Mouse (Mus musculus): ENCODE measurements around the gene Nckipsd. TPM values are rescaled to one million over a fixed set of nuclear protein-coding genes. Genes with fewer than 3 reads are reported as not detected.

Gene Nckipsd
- polyA plus RNA-seq, 1 experiment, result 25.6 TPM

GRCm38 (mm10) chr9:108783548-108784463 lies 24.4 kb upstream of the Nckipsd start, which contains the start of gene Ip6k2:
Gene Ip6k2 (plus strand): TSS chr9:108783796.
- peaks cover 14% of the 10 kb centered on the region for H3K4me1 ChIP-seq (ENCODE audit: control insufficient read depth, insufficient read depth, low read length)
- H3K4me3 ChIP-seq (ENCODE audit: insufficient read depth, low read length), result peak within 1 kb of the TSS; percentile 97
- TF ChIP-seq CTCF (IDR thresholded peaks at IDR 0.05; ENCODE audit: low read depth, low read length) (no peak), POLR2A (IDR thresholded peaks at IDR 0.05; ENCODE audit: borderline replicate concordance, low read depth, low read length) (no peak)
- H3K27ac ChIP-seq (ENCODE audit: insufficient read depth, low read depth, low read length), result no peak within 1 kb of the TSS

DNA sequence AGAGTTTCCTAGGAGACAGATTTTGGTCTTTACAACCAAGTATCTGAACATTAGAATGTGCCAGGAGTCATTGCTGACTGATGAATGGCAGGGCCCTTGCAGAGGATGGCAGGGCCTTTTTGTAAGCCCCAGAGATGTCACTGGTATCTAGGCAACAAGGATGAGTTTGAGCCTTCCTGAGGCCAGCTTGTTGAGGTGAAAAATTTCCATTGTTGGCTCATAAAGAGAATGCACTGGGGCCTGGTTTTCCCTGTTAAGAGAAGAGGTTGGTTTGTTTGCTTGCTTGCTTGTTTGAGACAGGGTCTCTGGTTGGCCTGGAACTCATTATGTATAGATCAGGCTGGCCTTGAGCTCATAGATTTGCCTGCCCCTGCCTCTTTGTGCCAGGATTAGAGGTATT lies 22.8 kb upstream of the Nckipsd start:
- Histone ChIP-seq H3K27ac (ENCODE audit: insufficient read depth, low read depth, low read length) (no peak overlapping the region), H3K4me3 (ENCODE audit: insufficient read depth, low read length) (no peak overlapping the region), H3K4me1 (ENCODE audit: control insufficient read depth, insufficient read depth, low read length) (peaks cover 14% of the 10 kb centered on the region)
- TF ChIP-seq CTCF (IDR thresholded peaks at IDR 0.05; ENCODE audit: low read depth, low read length), result no peak
- no peak for TF ChIP-seq POLR2A (IDR thresholded peaks at IDR 0.05; ENCODE audit: borderline replicate concordance, low read depth, low read length)

GRCm38 (mm10) chr9:108786494-108786893 lies 21.7 kb upstream of the Nckipsd start:
- Histone ChIP-seq H3K4me1 (ENCODE audit: control insufficient read depth, insufficient read depth, low read length) (peaks cover 14% of the 10 kb centered on the region), H3K4me3 (ENCODE audit: insufficient read depth, low read length) (no peak overlapping the region), H3K27ac (ENCODE audit: insufficient read depth, low read depth, low read length) (no peak overlapping the region)
- TF ChIP-seq CTCF (IDR thresholded peaks at IDR 0.05; ENCODE audit: low read depth, low read length), result no peak
- TF ChIP-seq POLR2A (IDR thresholded peaks at IDR 0.05; ENCODE audit: borderline replicate concordance, low read depth, low read length), result no peak

DNA sequence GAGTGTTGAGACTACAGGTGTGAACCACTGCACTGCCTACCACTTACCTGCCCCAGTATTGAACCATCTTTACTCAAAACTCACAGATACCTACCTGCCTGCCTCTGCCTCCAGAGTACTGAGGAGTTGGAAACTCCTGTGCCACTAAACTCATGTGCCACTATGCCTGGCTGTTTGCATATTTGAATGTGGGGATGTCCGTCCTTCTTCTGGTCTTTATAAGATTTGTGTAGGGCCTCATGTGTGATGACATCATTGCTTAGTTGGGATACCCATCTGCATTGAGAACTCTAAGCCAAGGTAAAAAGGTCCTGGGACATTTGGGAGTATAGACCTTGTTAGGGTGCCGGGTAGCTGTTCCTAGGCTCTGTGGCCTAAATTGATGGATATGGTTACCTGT lies 21.1 kb upstream of the Nckipsd start:
- H3K27ac ChIP-seq (ENCODE audit: insufficient read depth, low read depth, low read length), result no peak overlapping the region
- no peak for TF ChIP-seq CTCF (IDR thresholded peaks at IDR 0.05; ENCODE audit: low read depth, low read length)
- TF ChIP-seq POLR2A (IDR thresholded peaks at IDR 0.05; ENCODE audit: borderline replicate concordance, low read depth, low read length), result no peak
- peaks cover 14% of the 10 kb centered on the region for H3K4me1 ChIP-seq (ENCODE audit: control insufficient read depth, insufficient read depth, low read length)
- H3K4me3 ChIP-seq (ENCODE audit: insufficient read depth, low read length), result no peak overlapping the region

DNA sequence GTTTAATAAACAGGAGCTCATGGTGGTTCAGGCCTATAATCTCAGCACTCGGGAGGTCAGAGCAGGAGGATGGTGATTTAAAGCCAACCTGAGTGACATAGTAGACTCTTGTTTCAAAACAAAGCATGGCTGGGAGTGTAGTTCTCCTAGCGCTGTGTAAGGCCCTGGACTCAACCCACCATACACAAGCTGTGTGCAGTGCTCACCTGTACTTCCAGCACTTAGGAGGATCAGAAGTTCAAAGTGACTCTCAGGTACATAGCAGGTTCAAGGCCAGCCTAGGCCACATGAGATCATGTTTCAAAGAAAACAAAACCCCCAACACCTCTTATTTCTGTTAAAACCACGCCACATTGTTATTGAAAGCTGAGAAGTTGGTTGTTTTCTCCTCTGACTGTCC lies 19.5 kb upstream of the Nckipsd start:
- Histone ChIP-seq H3K4me3 (ENCODE audit: insufficient read depth, low read length) (no peak overlapping the region), H3K4me1 (ENCODE audit: control insufficient read depth, insufficient read depth, low read length) (peaks cover 20% of the 10 kb centered on the region), H3K27ac (ENCODE audit: insufficient read depth, low read depth, low read length) (no peak overlapping the region)
- TF ChIP-seq POLR2A (IDR thresholded peaks at IDR 0.05; ENCODE audit: borderline replicate concordance, low read depth, low read length), result no peak
- TF ChIP-seq CTCF (IDR thresholded peaks at IDR 0.05; ENCODE audit: low read depth, low read length), result no peak

DNA sequence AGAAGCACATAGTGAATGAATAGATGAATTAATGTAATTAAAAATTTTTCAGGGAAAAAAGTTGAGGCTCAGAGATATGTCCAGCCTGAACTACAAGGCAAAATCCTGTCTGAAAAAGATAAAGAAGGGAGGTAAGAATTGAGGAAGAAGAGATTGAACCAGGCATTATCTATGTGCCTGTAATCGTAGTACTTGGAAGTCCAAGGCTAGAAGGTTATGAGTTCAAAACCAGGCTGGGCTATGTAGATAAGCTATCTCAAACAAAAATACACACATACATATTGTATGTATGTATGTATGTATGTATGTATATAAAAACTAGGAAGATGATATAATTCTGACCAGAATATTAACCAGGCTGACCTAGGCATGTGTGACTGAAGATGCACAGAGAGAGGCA lies 15.9 kb upstream of the Nckipsd start:
- TF ChIP-seq CTCF (IDR thresholded peaks at IDR 0.05; ENCODE audit: low read depth, low read length) (no peak), POLR2A (IDR thresholded peaks at IDR 0.05; ENCODE audit: borderline replicate concordance, low read depth, low read length) (no peak)
- H3K4me1 ChIP-seq (ENCODE audit: control insufficient read depth, insufficient read depth, low read length), result peaks cover 14% of the 10 kb centered on the region
- H3K4me3 ChIP-seq (ENCODE audit: insufficient read depth, low read length), result no peak overlapping the region
- H3K27ac ChIP-seq (ENCODE audit: insufficient read depth, low read depth, low read length), result no peak overlapping the region

GRCm38 (mm10) chr9:108792730-108793129 lies 15.4 kb upstream of the Nckipsd start:
- Histone ChIP-seq H3K27ac (ENCODE audit: insufficient read depth, low read depth, low read length) (no peak overlapping the region), H3K4me3 (ENCODE audit: insufficient read depth, low read length) (no peak overlapping the region), H3K4me1 (ENCODE audit: control insufficient read depth, insufficient read depth, low read length) (peaks cover 14% of the 10 kb centered on the region)
- TF ChIP-seq CTCF (IDR thresholded peaks at IDR 0.05; ENCODE audit: low read depth, low read length) (no peak), POLR2A (IDR thresholded peaks at IDR 0.05; ENCODE audit: borderline replicate concordance, low read depth, low read length) (no peak)

GRCm38 (mm10) chr9:108795281-108795680 lies 12.9 kb upstream of the Nckipsd start:
- H3K27ac ChIP-seq (ENCODE audit: insufficient read depth, low read depth, low read length), result no peak overlapping the region

DNA sequence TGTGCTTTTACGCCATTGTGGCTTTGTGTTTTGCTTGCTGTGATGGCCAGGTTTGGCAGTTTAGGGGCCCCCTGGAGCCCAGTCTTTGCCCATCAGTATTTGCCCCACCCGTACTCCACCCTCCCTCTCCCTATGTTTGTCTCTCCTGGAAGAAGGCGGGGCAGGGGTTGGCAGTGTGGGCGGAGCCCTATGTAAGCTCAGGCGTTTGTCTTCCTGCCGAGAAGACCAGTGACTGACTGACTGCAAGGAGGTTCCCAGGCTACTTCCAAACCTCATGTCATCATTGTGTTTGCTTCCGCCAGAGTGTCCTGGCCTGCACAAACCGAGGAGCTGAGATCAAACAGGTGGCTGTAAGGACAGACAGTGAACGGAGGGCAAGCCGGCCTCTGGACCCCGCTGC lies 12.4 kb upstream of the Nckipsd start:
- Histone ChIP-seq H3K4me1 (ENCODE audit: control insufficient read depth, insufficient read depth, low read length) (peaks cover 14% of the 10 kb centered on the region), H3K4me3 (ENCODE audit: insufficient read depth, low read length) (no peak overlapping the region), H3K27ac (ENCODE audit: insufficient read depth, low read depth, low read length) (no peak overlapping the region)
- no peak for TF ChIP-seq CTCF (IDR thresholded peaks at IDR 0.05; ENCODE audit: low read depth, low read length)

More at GRCm38 (mm10) chr9:108795281-108795680, 12.9 kb upstream of the Nckipsd start:
- TF ChIP-seq CTCF (IDR thresholded peaks at IDR 0.05; ENCODE audit: low read depth, low read length), result no peak
- no peak for TF ChIP-seq POLR2A (IDR thresholded peaks at IDR 0.05; ENCODE audit: borderline replicate concordance, low read depth, low read length)
- H3K4me3 ChIP-seq (ENCODE audit: insufficient read depth, low read length), result no peak overlapping the region
- peaks cover 14% of the 10 kb centered on the region for H3K4me1 ChIP-seq (ENCODE audit: control insufficient read depth, insufficient read depth, low read length)

- TF ChIP-seq CTCF (IDR thresholded peaks at IDR 0.05; ENCODE audit: low read depth, low read length) (no peak), POLR2A (IDR thresholded peaks at IDR 0.05; ENCODE audit: borderline replicate concordance, low read depth, low read length) (no peak)
- Histone ChIP-seq H3K4me3 (ENCODE audit: insufficient read depth, low read length) (no peak overlapping the region), H3K27ac (ENCODE audit: insufficient read depth, low read depth, low read length) (no peak overlapping the region), H3K4me1 (ENCODE audit: control insufficient read depth, insufficient read depth, low read length) (peaks cover 14% of the 10 kb centered on the region)
Measured at GRCm38 (mm10) chr9:108796351-108796981, 11.7 kb upstream of the Nckipsd start.

All from bone marrow macrophage, adult 2 months (primary cell).